Mouse (Mus musculus) brain, adult 2 months (tissue): ENCODE measurements at regions not wholly inside any gene's neighbourhood (a gene's known extent, or its start where the extent isn't known, plus 50 kb on each side); places are given as distances from the start of the nearest gene placed in this dataset.

Experiments used
- DNase-seq: peaks from one replicate; pipeline ENCODE4 v3.0.0; 2011; ENCODE audit warnings: low read depth, low spot score

GRCm38 (mm10) chr8:8485252-8485651 lies 175.8 kb downstream of the Efnb2 start:
- no peak for DNase-seq

GRCm38 (mm10) chr8:8484546-8484945 lies 176.5 kb downstream of the Efnb2 start:
- DNase-seq, result no peak

GRCm38 (mm10) chr8:8482707-8483480 lies 178.1 kb downstream of the Efnb2 start:
- no peak for DNase-seq

- DNase-seq, result no peak
These were observed 183.6 kb downstream of the Efnb2 start for GRCm38 (mm10) chr8:8477456-8477855.

GRCm38 (mm10) chr8:8468552-8468951 lies 192.5 kb downstream of the Efnb2 start:
- DNase-seq, result no peak

GRCm38 (mm10) chr8:8466526-8467244 lies 194.4 kb downstream of the Efnb2 start:
- no peak for DNase-seq

- DNase-seq, result peak; percentile 19
These were observed 198.6 kb downstream of the Efnb2 start for GRCm38 (mm10) chr8:8462455-8462854.

- DNase-seq, result no peak
These were observed 203.5 kb downstream of the Efnb2 start for GRCm38 (mm10) chr8:8457536-8457935.

GRCm38 (mm10) chr8:8453944-8454343 lies 207.1 kb downstream of the Efnb2 start:
- no peak for DNase-seq

GRCm38 (mm10) chr8:8452226-8452625 lies 208.8 kb downstream of the Efnb2 start:
- no peak for DNase-seq

GRCm38 (mm10) chr8:8448911-8449310 lies 212.1 kb downstream of the Efnb2 start:
- DNase-seq, result no peak

- no peak for DNase-seq
These were observed 219.5 kb downstream of the Efnb2 start for GRCm38 (mm10) chr8:8441568-8441967.

GRCm38 (mm10) chr8:8440903-8441302 lies 220.1 kb downstream of the Efnb2 start:
- no peak for DNase-seq

GRCm38 (mm10) chr8:8426201-8426600 lies 234.8 kb downstream of the Efnb2 start:
- peak; percentile 18 for DNase-seq

GRCm38 (mm10) chr8:8423443-8423842 lies 237.6 kb downstream of the Efnb2 start:
- DNase-seq, result no peak

- DNase-seq, result no peak
These were observed 239.3 kb downstream of the Efnb2 start for GRCm38 (mm10) chr8:8421713-8422112.

GRCm38 (mm10) chr8:8419360-8420330 lies 241.4 kb downstream of the Efnb2 start:
- no peak for DNase-seq

GRCm38 (mm10) chr8:8418929-8419328 lies 242.1 kb downstream of the Efnb2 start:
- no peak for DNase-seq

- DNase-seq, result no peak
These were observed 242.5 kb downstream of the Efnb2 start for GRCm38 (mm10) chr8:8418525-8418924.

GRCm38 (mm10) chr8:8416092-8416701 lies 244.8 kb downstream of the Efnb2 start:
- DNase-seq, result peak; percentile 35

- no peak for DNase-seq
These were observed 253.7 kb downstream of the Efnb2 start for GRCm38 (mm10) chr8:8407357-8407756.
